Mouse (Mus musculus): Measurements from ENCODE around the gene Sorl1.

Gene Sorl1

DNA sequence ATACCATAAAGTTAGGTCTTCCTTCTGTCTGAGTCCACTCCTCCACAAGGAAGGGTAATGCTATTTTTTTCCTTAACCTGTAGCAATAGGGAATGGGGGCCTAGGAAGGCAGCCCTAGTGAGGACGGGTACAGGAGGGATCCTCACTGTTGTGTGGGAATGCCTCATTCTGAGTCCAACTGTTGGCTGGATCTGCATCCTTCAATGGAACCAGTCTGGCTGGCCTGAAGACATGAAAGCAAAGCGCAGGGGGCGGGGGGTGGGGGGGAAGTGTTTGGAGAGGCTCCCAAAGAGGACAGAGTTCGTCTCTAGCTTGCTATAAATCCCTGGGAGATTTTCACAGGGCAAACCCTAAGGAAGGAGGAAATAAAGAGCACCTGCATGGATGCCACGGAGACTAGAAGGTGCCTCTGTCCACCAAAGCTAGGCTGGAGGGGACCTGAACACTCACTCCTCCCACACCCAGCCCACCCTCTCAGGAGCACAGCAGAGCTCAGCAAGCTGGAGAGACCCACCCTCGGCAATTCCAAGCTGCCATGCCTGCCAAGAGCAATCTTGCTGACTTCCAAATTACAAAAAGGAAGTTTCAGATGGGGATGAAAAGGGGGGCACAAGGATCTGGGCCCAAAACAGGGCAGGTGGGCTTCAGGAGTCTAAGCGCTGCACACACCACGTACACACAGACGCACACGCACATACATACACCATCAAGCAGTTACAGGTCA, 2.3 kb downstream of the Sorl1 start:
- DNase-seq, result no peak

DNA sequence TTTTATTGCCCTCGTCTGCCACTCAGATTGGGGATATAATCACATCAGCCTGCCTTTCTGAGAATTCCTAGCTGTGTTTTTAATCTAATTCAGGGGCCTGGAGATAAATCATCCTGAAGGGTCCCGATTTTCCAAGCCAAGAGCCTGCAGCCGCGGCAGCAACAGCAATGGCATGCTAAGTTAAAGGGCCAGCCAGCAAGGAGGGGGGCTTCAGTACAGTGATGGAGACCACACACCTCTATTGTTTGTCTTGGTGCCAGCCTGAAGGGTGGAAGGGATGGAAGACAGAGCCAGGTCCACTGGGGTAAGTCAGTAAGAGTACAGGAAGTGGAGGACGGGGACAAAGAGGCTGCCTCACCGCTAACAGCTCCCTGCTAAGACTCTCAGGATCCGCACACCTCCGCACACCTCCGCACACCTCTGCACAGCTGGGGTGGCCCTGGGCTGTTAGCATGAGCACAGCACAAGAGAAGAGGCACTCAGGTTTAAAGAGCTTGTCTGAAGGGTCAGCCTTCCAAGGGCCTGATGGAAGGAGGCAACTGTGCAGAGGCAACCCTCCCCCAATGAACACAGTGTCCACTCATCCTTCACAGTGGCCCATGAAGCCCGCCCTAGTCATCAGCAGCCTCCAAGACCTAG, 7.6 kb downstream of the Sorl1 start:
- DNase-seq, result peak; percentile 48 to 54

DNA sequence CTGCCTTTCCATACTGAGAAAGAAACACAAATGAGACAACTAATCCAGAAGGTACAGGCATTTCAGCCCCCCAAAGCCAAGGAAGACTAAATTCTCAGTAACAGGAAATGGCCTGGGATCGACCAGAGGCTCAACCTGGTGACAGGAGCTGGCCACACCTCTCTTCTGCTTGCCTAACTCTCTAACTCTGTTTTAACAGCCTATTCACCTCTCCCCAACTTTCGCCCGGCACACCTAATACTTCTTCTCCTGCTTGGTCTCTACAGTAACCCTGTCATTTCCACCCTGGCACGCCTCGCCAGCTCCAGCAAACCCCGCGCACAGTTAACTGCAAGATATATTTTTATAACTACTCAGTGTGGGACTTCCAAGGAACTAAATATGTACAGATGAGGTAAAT, 9.0 kb downstream of the Sorl1 start:
- DNase-seq, result no peak

DNA sequence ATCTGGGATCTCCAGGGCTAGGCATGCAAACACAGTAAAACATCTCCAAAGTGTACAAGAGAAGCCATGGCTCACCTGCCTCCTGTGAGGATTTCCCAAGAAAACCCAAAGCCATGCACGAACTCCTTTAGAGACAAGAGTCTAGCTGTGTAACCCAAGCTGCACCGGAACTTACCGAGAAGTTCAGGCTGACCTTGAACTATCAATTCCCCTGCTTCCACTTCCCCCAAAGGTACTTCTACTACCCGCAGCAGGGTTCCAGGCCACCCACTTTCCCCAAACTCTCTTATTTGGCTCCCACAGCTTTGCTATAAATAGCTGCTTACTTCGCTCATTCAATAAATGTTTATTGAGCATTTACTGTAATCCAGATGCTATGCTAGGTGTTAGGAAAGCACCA, 10.8 kb downstream of the Sorl1 start:
- no peak for DNase-seq

DNA sequence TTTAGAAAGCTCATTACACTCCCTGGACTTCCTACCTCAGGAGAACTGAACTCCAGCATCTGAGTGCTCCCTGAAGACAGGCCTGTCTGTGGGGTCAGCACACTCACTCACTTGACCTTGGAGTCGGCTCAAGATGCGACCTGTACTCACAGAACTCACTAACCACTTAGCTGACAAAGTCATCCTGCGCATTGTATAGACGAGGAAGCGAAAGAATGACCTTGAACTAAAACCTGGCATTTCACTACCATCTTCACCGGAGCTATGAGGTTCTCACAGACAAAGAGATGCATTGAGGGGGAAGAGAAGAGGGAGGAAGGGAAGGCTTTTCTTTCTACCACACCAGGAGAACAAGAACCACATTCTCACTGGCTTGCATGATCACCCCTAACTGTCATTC, 11.4 kb downstream of the Sorl1 start:
- DNase-seq, result no peak

DNA sequence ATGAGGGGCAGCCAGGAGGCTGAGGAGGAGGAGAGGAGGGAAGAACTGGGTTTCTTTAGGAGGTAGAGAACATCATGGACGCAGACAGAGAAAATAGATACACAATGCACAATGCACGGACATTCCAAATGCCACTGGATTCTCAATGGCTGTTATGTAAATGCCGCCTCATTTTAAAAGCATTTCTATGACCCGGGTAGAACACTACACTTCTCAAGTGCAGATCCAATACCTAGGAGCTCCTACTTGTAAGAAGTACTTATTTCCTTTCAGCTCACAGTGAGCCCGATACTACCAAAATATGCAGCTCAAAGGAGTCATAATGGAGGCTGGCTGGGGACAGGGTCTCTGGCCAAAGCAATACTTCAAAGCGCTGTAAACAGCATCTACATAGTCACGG, 12.8 kb downstream of the Sorl1 start:
- DNase-seq, result no peak

DNA sequence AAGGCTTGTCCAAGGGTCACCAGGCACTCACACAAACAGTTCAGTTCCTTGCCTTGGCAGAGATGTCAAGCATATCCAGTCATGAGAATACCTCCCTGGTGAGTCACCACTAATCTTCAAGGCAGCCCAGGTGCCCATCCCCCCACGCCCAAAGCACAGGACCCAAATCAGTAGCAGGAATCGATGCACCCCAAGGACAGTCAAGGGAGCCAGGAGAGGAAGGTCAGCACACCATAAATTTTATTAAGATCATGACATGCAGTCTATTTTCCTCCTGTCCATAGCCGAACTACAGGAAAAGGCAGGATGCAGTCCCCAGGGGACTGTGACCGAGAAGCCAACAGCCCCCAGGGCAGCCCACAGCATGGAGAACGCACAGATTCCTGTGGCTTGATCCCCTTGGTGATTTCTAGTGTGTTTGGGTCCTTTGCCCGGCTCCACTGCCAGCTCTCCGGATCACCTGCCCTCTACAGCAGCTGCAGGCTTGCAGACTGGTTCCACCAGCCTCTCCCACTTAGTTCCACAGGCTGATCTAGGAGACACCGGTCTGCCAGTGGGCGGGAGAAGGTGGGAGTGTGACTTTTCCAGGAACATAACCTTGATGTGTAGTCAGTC, 14.2 kb downstream of the Sorl1 start:
- DNase-seq, result peak; percentile 76 to 86

DNA sequence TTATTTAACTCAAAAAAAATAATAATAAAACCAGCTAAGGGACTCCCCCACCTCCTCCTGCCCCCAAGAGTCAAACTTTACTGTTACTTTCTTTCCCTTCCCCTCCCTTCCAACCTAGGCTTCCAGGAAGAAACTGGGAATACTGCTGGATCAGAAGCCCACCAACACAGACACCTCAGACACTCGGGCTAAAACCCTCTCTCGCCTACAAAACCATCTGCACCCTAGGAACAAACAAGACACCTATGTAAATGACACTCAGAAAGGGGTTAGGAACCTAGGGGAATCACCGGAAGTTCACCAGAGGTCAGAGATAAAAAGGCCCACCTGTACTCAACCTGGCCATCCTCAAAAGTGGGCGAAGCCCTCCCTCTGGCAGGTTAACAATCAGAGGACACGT, 15.0 kb downstream of the Sorl1 start:
- no peak for DNase-seq

DNA sequence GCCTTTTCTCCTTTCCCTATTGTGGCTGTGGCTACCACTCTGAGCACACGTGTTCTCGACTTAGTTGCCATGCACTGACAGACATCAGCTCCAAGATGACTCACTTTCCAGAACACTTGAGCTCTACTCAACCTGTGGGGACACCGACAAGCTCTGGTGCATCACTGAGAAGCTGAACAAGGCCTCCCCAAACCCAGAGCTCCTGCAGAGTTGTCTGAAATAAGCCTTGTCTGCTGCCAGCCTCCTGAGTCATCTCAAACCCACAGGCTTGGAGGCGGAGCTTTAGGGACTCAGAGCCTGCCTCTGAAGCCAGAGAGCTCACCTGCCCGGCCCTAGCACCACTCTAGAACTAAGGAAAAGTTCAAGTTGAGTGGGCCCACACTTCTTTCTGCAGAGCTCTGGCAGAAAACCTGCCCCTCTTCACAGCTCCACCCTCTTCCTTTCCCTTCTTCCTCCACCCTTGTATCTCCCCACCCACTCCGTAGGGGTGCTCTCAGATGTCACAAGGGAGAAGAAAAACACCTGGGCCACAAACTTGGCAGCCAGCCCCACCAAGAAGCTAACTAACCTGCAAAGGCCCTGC, 15.6 kb downstream of the Sorl1 start:
- peak; percentile 58 to 69 for DNase-seq

DNA sequence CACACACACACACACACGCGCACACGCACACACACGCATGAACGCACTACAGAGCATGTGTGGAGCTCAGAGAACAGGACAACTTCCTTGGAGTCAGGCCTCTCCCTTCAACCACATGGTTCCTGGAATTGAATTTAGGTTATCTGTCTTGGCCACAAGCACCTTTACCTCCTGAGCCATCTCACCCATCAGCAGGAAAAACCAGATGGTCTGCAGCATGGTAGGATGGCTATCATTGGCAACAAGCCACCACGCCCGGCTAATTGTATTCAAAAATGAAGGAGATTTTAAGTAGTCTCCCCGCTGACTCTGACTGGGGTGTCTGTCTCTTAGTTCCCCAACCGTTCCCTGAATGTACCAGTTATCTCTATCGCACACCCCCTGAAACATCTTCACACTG, 17.0 kb downstream of the Sorl1 start:
- DNase-seq, result no peak

DNA sequence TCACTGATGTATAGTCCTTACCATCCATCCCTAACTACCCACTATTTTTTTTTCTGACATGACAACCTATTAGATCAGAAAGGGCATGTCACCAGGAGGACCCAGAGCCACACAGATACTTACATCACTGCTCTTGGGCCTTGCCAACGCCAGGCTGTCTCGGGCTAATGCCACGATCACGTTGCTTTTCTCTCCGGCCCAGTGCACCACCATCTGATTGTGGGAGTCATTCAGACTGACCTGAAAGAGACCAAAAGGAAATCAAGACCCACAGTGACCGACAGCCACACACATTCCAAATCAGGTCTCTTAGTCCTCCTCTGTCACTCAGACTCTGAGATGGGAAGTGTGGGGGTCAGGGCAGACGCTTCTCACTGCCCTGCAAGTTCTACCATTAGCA, 17.8 kb downstream of the Sorl1 start:
- no peak for DNase-seq

DNA sequence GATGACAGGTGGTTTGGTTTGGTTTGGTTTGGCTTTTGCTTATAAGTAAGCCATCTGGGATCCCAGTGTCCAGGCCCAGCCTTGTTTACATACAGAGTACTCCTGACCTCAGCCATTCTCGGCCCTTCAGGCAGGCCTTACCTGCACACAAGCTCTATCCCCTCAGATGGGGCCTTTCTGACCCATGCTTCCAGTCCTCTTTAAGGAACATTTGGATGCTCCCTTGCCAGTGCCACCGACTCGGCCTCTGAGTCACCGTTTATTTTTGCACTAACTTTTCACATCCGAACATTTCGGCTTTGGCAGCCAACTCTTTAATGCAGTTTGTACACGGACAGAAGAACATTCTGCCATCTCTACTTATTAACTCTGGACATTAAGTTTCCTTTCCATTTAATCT, 20.6 kb downstream of the Sorl1 start:
- DNase-seq, result peak in 1 of 2 experiments; percentile 39

DNA sequence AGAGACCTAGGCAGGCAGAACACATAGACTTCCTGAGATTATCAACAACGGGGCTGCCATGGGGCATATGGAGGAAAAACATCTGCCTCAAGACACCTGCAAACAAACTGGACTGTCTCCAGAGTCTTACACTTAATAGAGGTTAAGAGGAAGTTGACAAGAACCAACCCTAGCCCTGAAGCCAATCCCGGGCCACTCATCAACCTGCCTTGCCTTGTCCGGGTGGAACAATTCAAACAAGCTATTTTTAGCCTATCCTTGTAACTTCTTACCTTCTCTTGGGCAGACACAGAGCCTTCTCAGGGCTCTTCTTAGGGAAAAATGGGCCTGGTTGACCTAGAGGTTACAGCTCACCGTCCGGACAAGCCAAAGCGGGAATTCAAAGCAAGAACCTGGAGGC, 22.1 kb downstream of the Sorl1 start:
- DNase-seq, result no peak

DNA sequence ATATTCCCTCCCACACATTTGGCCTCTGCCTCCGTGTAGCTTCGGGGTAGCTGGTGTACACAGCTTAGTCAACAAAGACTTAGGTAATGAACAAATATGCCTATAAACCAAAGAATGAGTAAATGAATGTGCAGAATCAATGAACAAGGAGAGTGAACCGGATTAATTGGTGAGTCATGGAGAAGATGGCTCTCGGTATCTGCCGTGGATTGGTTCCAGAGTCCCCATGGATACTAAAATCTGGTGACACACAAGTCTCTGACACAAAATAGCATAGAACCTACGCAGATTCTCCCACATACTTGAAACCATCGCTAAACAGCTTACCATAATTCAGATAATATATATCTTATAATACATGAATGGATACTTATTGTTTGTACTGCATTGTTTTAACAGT, 22.8 kb downstream of the Sorl1 start:
- DNase-seq, result no peak

DNA sequence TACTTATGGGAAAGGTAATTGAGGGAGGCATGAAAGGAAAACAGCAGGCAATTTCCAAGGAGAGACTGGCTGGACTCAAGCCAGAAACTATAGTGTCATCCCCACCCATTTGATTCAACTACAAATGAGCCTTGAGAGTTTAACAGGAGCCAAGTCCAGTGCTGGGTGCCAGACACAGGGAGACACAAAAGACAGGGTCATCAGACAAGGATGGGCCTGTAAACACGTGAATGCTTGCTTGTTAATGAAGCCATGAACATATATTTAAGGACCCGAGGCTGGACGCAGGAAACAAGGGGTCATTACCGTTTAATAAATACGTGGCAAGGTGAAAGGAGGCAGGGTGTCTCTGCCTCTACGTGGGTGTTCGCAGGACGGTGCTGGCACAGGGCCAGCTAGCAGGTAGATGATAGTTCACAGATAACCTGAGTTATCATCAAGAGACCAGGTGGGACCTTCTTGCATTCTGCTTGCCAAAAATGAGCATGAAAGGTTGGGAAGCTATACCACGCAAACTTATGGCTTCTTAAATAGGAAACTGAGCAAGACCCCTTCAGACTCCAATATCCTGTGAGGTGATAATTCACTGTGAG, 23.4 kb downstream of the Sorl1 start:
- DNase-seq, result no peak

DNA sequence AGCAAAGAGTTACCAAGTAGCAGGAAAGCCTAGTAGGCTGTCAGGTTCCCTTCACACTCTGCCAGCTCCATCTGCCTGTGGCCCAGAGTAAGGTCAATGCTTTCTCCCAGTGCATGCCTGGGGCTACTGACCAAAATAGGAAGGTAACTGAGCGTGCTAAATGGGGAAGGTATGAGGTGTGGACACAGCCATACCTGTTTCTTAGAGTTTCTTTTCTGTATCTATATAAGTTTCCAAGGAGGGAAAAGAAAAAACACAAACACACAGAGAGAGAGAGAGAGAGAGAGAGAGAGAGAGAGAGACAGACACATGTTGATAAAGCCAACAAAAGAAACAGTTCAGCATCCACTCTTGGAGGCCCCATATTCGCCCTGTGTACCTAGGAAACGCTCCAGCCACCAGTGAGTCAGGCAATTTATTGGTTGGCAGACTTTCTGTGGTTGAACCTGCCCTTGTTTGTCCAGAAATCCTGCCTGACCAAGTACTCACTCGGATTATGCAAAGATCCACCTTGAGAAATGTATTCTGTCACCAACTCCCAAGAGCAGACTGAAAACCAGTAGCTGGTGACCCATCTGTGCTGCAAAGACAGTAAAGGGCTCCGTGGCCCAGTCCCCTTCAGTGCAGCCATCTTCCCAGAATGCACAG, 25.5 kb downstream of the Sorl1 start:
- DNase-seq, result peak in 1 of 2 experiments; percentile 43

DNA sequence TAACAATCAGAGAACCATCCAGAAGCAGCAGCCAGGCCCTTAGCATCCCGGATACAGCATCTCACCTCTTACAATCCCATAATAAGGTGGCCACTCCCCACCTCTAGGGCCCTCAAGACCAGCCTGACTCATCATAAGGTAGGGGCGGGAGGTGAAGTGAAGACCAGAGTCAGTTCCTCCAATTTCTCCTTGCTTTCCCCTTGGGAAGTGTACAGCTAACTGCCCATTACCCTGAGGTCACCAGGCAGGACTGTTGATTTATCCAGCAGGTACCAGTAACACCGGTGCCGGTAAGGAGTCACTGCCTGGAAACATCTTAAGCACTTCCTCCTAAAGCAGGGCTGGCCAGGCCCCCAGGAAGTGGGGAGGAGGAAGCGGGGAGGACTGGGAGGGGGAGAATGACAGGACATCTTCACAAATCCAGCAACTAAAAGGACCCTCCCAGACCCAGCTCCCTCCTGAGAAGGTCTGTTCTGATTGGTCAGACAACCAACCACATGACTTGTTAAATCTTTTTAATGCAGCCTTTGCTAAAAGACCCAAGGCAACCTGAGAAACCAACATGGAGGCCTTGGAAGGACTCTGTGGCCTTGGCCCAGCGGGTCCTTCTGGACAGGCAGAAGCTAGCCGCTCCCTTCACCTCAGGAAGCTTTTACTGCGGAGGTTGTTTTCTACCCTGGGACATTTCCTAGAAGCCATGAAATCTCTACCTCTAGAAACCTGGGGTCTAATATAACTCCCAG, 26.2 kb downstream of the Sorl1 start:
- no peak for DNase-seq

DNA sequence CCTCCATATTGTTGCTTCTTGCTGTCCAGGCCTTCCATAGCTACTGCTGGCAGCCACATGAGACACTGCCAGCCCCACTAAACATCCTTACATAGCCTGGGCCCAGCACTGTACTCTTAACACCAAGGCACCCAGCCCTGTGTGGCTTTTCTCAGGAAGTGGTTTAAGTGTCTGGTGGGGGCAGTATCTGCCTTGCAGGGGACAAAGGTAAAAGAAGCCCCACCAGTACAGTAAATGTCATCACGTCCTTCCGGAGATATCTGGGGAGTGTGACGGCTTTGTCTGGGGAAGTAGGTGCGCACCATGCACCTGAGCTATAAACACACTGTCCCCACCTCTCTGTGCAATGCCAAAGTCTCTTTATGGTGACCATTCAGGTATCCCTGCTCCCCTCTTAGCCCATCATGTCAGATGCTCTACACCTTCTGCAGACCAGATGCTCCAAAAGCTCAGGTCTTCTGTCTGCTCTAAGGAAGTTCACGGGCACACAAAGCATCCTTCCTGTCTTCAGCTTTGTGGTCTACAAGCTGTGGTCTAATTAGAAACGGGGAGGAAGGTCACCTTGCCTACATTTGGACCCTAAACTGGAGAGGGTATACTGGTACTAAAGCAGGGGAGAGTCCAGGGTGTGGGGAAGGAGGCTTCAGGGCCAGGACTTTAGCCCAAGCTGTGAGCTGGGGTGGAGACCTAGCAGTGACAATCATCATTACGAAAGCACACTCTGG, 26.9 kb downstream of the Sorl1 start:
- DNase-seq, result no peak

DNA sequence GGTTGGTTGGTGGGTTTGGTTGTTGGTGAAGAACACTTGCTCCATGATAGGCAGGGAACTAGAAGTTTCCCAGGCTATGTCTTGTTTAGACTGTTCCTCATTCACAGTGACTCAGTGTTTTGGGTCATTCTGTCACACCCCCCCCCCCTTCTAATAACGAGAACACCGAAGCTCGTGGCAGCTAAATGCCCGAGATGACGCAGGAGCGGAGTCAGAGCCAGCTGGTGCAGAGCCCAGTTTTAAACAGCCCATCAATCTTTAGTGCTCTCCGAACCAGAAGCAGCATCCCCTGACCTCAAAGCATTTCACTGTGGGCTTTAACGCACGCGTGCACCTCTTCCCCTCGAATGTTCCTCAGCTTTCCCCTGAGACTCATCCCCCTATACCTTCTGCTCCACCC, 29.3 kb downstream of the Sorl1 start:
- DNase-seq, result peak; percentile 42 to 45

DNA sequence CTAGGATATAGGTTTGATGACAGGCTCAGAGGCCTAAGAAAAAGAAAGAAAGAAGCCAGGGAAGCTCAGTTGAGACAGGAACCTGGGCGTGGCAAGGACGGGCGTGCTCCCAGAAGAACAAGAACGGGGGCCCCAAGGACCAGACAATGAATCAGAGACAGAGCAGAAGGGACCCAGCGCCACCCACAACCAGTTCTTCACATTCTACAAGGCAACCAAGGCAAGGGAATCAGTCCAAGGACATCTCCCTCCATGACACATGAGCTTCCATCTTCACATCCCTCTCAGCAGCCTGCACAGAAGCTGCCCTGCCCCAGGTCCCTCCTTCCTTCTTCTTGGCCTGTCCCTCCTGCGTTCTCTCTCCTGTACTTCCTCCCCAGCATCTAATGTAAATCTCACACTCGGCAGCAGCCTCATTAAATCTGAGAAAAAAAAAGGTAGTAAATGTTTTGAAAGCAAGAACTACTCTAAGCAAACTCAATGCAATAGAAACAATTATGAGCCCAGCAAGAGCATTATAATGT, 30.0 kb downstream of the Sorl1 start:
- DNase-seq, result no peak

DNA sequence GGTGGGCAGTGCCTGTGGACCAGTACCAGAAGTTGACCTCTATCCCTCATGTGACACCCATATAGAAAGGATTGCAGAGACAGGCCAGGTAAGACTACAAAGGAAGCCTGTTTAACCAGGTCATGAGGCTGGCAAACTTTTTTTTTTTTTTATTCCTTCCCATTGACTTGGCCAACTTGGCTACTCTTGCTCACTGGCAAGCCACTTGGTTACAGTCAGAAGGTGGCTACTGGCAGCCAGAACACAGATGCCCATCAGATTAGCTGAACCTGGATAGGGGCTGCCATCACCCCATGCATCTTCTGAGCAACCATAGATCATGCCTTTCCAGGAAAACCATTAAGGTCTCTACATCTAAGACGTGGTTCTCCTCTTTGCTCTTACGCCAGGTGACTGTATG, 31.3 kb downstream of the Sorl1 start:
- no peak for DNase-seq

Data from kidney, postnatal 4 days (tissue).